ENCODE assay signal across 10 mouse cellular contexts in genomic region chr9:50485521-50485920, GRCm38 (mm10). TPM values are rescaled to one million over a fixed set of nuclear protein-coding genes. Genes with fewer than 3 reads are reported as not detected.
DNase-seq lines count a peak whose midpoint lies in the region; ATAC-seq and TF ChIP-seq lines count a peak whose summit lies in the region.
"Had no signal": no experiment of that assay in that cellular context is flagged by ENCODE, and none has a peak within 500 bp of the region (broad histone marks: within the 10 kb centered on the region; RNA-seq: fewer than 3 reads in every experiment).

No protein-coding gene starts in this region.

- ATAC-seq in heart, postnatal 0 days (ENCODE audit: insufficient read depth, low read depth), result no peak
- ATAC-seq in intestine, embryonic 14.5 days (replicated peaks; ENCODE audit: low FRiP score, low TSS enrichment, low read depth), result no peak
- ATAC-seq in midbrain, embryonic 12.5 days (ENCODE audit: low FRiP score, low read depth), result no peak

- no peak for TF ChIP-seq CTCF in heart, postnatal 0 days (IDR thresholded peaks at IDR 0.05; ENCODE audit: low read depth)
- no peak for TF ChIP-seq CTCF in thymus, adult 2 months (IDR thresholded peaks at IDR 0.05; ENCODE audit: borderline replicate concordance, control insufficient read depth, extremely low read depth, insufficient read depth, low read length, poor library complexity)

- no peaks in the 10 kb centered on the region for H3K27me3 ChIP-seq in heart, postnatal 0 days (ENCODE audit: control insufficient read depth, insufficient read depth, low read length)
- no peaks in the 10 kb centered on the region for H3K27me3 ChIP-seq in intestine, embryonic 14.5 days (replicated peaks; ENCODE audit: control insufficient read depth, insufficient read depth, low read length)
- H3K27me3 ChIP-seq in midbrain, embryonic 12.5 days, result 0 out of 2 replicates have a peak, but pooled peaks cover 4% of the 10 kb centered on the region
- no peaks in the 10 kb centered on the region for H3K27me3 ChIP-seq in thymus, adult 2 months (ENCODE audit: control insufficient read depth, insufficient read depth, low read length)
- H3K27me3 ChIP-seq: CH12.LX had no signal

- H3K9me3 ChIP-seq in heart, postnatal 0 days (replicated peaks; ENCODE audit: control insufficient read depth, low read length), result no peaks in the 10 kb centered on the region
- no peaks in the 10 kb centered on the region for H3K9me3 ChIP-seq in intestine, embryonic 14.5 days (ENCODE audit: control insufficient read depth, low read length)
- no peaks in the 10 kb centered on the region for H3K9me3 ChIP-seq in midbrain, embryonic 12.5 days

- WGBS in heart, postnatal 0 days, result 16% methylated on average over 10 of the region's 10 CpGs
- WGBS in intestine, embryonic 14.5 days, result 8% methylated on average over 10 of the region's 10 CpGs
- WGBS in midbrain, embryonic 12.5 days, result 6% methylated on average over 10 of the region's 10 CpGs
- WGBS in thymus, adult 2 months, result 80% methylated on average over 10 of the region's 10 CpGs

- DNase-seq in heart, postnatal 0 days (ENCODE audit: low spot score), result no peak
- no peak for DNase-seq in heart, postnatal 36 days
- peak; percentile 45 for DNase-seq in embryo, embryonic 9.5 days (ENCODE audit: extremely low spot score)
- no peak for DNase-seq in intestine, embryonic 14.5 days (ENCODE audit: low spot score)
- no peak for DNase-seq in frontal cortex, postnatal 25 days (ENCODE audit: low spot score in 2 of 2)
- DNase-seq in adrenal gland, adult 8-10 months, result no peak
- DNase-seq in thymus, adult 2 months, result no peak

- no peak for TF ChIP-seq POLR2A in thymus, adult 2 months (IDR thresholded peaks at IDR 0.05; ENCODE audit: control insufficient read depth, extremely low read depth, insufficient read depth, low read length, poor library complexity)

- intact Hi-C loops in heart, postnatal 36 days (cut with DNase I), result no loop called here

- H3K36me3 ChIP-seq in heart, postnatal 0 days (replicated peaks; ENCODE audit: control insufficient read depth, insufficient read depth, low read length), result no peaks in the 10 kb centered on the region
- H3K36me3 ChIP-seq in intestine, embryonic 14.5 days (ENCODE audit: control insufficient read depth, insufficient read depth, low read length), result no peaks in the 10 kb centered on the region
- no peaks in the 10 kb centered on the region for H3K36me3 ChIP-seq in midbrain, embryonic 12.5 days
- H3K36me3 ChIP-seq in thymus, adult 2 months (ENCODE audit: control insufficient read depth, insufficient read depth, low read length), result no peaks in the 10 kb centered on the region

- no peak overlapping the region for H3K9ac ChIP-seq in heart, postnatal 0 days (replicated peaks; ENCODE audit: low read depth, low read length)
- no peak overlapping the region for H3K9ac ChIP-seq in intestine, embryonic 14.5 days (ENCODE audit: low read length)
- H3K9ac ChIP-seq in midbrain, embryonic 12.5 days (replicated peaks), result no peak overlapping the region

- H3K4me3 ChIP-seq in heart, postnatal 0 days (ENCODE audit: low read depth, low read length), result no peak overlapping the region
- no peak overlapping the region for H3K4me3 ChIP-seq in intestine, embryonic 14.5 days (ENCODE audit: low read depth, low read length)
- H3K4me3 ChIP-seq in midbrain, embryonic 12.5 days, result 0 out of 2 replicates have a peak overlapping the region, but pooled peaks have one; percentile 12
- H3K4me3 ChIP-seq in thymus, adult 2 months (ENCODE audit: control insufficient read depth, insufficient read depth, low read length), result no peak overlapping the region
- H3K4me3 ChIP-seq: layer of hippocampus, adult 2 months had no signal

- no peaks in the 10 kb centered on the region for H3K4me1 ChIP-seq in heart, postnatal 0 days (ENCODE audit: control insufficient read depth, insufficient read depth)
- peaks cover 12% of the 10 kb centered on the region for H3K4me1 ChIP-seq in intestine, embryonic 14.5 days (replicated peaks; ENCODE audit: control insufficient read depth, insufficient read depth, low read length)
- peaks cover 5% of the 10 kb centered on the region for H3K4me1 ChIP-seq in midbrain, embryonic 12.5 days
- H3K4me1 ChIP-seq in thymus, adult 2 months (replicated peaks; ENCODE audit: control insufficient read depth, insufficient read depth, low read length), result no peaks in the 10 kb centered on the region

- peak overlapping the region; percentile 48 for H3K4me2 ChIP-seq in heart, postnatal 0 days (ENCODE audit: low read depth, low read length)
- H3K4me2 ChIP-seq in intestine, embryonic 14.5 days (ENCODE audit: low read length), result peak overlapping the region; percentile 36
- H3K4me2 ChIP-seq in midbrain, embryonic 12.5 days (replicated peaks), result peak overlapping the region; percentile 41

- no peak overlapping the region for H3K27ac ChIP-seq in heart, postnatal 0 days (ENCODE audit: low read depth)
- H3K27ac ChIP-seq in intestine, embryonic 14.5 days (ENCODE audit: low read depth), result no peak overlapping the region
- no peak overlapping the region for H3K27ac ChIP-seq in midbrain, embryonic 12.5 days (replicated peaks)
- H3K27ac ChIP-seq in thymus, adult 2 months (ENCODE audit: control insufficient read depth, insufficient read depth, low read length), result no peak overlapping the region
- H3K27ac ChIP-seq: layer of hippocampus, adult 2 months had no signal

- no peak for TF ChIP-seq EP300 in heart, postnatal 0 days (IDR thresholded peaks at IDR 0.05; ENCODE audit: low read depth)

RNA-seq across cellular contexts. Expression of gene Plet1, which starts 8.8 kb away (rescaled TPM):
- total RNA-seq in heart, postnatal 0 days (2014; rRNA removed; ENCODE audit: low replicate concordance), result 3.7 and 7.0 TPM in 2 replicates
- 1.2 and 1.3 TPM in 2 replicates for polyA plus RNA-seq in heart, postnatal 0 days (2015; fragmentation: Nextera tagmentation; extraction: Ambion mirVana)
- total RNA-seq in heart, postnatal 36 days (2021), result 1 to 10 TPM in 1 of 2 experiments, under 1 TPM in 1; 0.95 to 1.7 TPM
- polyA plus RNA-seq in intestine, embryonic 14.5 days (2014; fragmentation: Nextera tagmentation; extraction: Ambion mirVana), result 1.7 and 1.9 TPM in 2 replicates
- polyA plus RNA-seq in midbrain, embryonic 12.5 days (2016; fragmentation: Nextera tagmentation; extraction: Ambion mirVana), result 0.37 and 0.63 TPM in 2 replicates
- under 1 TPM in 2 of 4 experiments, not detected in 2; 0.28 to 0.35 TPM for total RNA-seq in adrenal gland, adult 8-10 months (2022)
- polyA plus RNA-seq in thymus, adult 2 months (2012; rRNA removed), result 7.5 and 8.0 TPM in 2 replicates
- total RNA-seq: layer of hippocampus, adult 2 months had no signal

RNA-seq across cellular contexts. Expression of gene Pts, which starts 43.0 kb away (rescaled TPM):
- 29.7 and 147 TPM in 2 replicates for total RNA-seq in heart, postnatal 0 days (2014; rRNA removed; ENCODE audit: low replicate concordance)
- polyA plus RNA-seq in heart, postnatal 0 days (2015; fragmentation: Nextera tagmentation; extraction: Ambion mirVana), result 93.1 and 97.8 TPM in 2 replicates
- 10 to 100 TPM; 26.0 to 31.2 TPM for total RNA-seq in heart, postnatal 36 days (2021)
- polyA plus RNA-seq in intestine, embryonic 14.5 days (2014; fragmentation: Nextera tagmentation; extraction: Ambion mirVana), result 82.3 and 85.6 TPM in 2 replicates
- polyA plus RNA-seq in midbrain, embryonic 12.5 days (2016; fragmentation: Nextera tagmentation; extraction: Ambion mirVana), result 97.4 and 102 TPM in 2 replicates
- 10 to 100 TPM; 54.1 to 70.2 (median 63.4) TPM for total RNA-seq in adrenal gland, adult 8-10 months (2022)
- 45.0 and 51.0 TPM in 2 replicates for polyA plus RNA-seq in thymus, adult 2 months (2012; rRNA removed)
